11 mouse cellular contexts compared by ENCODE assay signal in genomic region chr8:125080388-125081344, GRCm38 (mm10). TPM values are rescaled to one million over a fixed set of nuclear protein-coding genes. Genes with fewer than 3 reads are reported as not detected.
A peak's percentile ranks its signal among the peaks of the same experiment; 100 is the strongest.
DNase-seq lines count a peak whose midpoint lies in the region; ATAC-seq lines count a peak whose summit lies in the region.
"Had no signal": no experiment of that assay in that cellular context is flagged by ENCODE, and none has a peak within 500 bp of the region (broad histone marks: within the 10 kb centered on the region; RNA-seq: fewer than 3 reads in every experiment).

No protein-coding gene starts in this region.

- peak; percentile 70 for ATAC-seq in forebrain, embryonic 13.5 days
- no peak for ATAC-seq in megakaryocyte, adult 5-6 weeks (ENCODE audit: poor library complexity, severe bottlenecking)
- peak; percentile 17; the same call in 1 of the 2 replicates for ATAC-seq in midbrain, embryonic 15.5 days (replicated peaks)
- no peak for ATAC-seq in granulocyte monocyte progenitor cell, adult 5-6 weeks (replicated peaks; ENCODE audit: poor library complexity, severe bottlenecking)

- H3K4me2 ChIP-seq in forebrain, embryonic 13.5 days = no peak overlapping the region
- H3K4me2 ChIP-seq in midbrain, embryonic 15.5 days = peak overlapping the region; percentile 14; the same call in 1 of the 2 replicates
- H3K4me2 ChIP-seq: limb, embryonic 15.5 days had no signal

- no peaks in the 10 kb centered on the region for H3K9me3 ChIP-seq in forebrain, embryonic 13.5 days (replicated peaks)
- no peaks in the 10 kb centered on the region for H3K9me3 ChIP-seq in forebrain, embryonic 10.5 days
- H3K9me3 ChIP-seq in megakaryocyte, embryonic 14.5 days = peaks cover 8% of the 10 kb centered on the region
- H3K9me3 ChIP-seq in midbrain, embryonic 15.5 days = no peaks in the 10 kb centered on the region
- H3K9me3 ChIP-seq: limb, embryonic 15.5 days had no signal

- 63% methylated on average over 19 of the region's 19 CpGs for WGBS in forebrain, embryonic 13.5 days
- 88% methylated on average over 19 of the region's 19 CpGs for whole genome bisulfite sequencing in forebrain, embryonic 10.5 days
- 58% methylated on average over 19 of the region's 19 CpGs for WGBS in midbrain, embryonic 15.5 days

- H3K9ac ChIP-seq in forebrain, embryonic 13.5 days = no peak overlapping the region
- H3K9ac ChIP-seq in midbrain, embryonic 15.5 days = no peak overlapping the region
- H3K9ac ChIP-seq: limb, embryonic 15.5 days had no signal

- no peaks in the 10 kb centered on the region for H3K27me3 ChIP-seq in forebrain, embryonic 13.5 days
- no peaks in the 10 kb centered on the region for H3K27me3 ChIP-seq in forebrain, embryonic 10.5 days (ENCODE audit: poor library complexity, severe bottlenecking)
- H3K27me3 ChIP-seq in megakaryocyte, embryonic 14.5 days (replicated peaks) = peaks cover 38% of the 10 kb centered on the region
- H3K27me3 ChIP-seq in midbrain, embryonic 15.5 days (replicated peaks) = no peaks in the 10 kb centered on the region
- H3K27me3 ChIP-seq: limb, embryonic 15.5 days had no signal

- peaks cover 23% of the 10 kb centered on the region for H3K4me1 ChIP-seq in forebrain, embryonic 13.5 days
- H3K4me1 ChIP-seq in forebrain, embryonic 10.5 days = peaks cover 30% of the 10 kb centered on the region
- H3K4me1 ChIP-seq in megakaryocyte, embryonic 14.5 days = peaks cover 71% of the 10 kb centered on the region
- peaks cover 23% of the 10 kb centered on the region for H3K4me1 ChIP-seq in midbrain, embryonic 15.5 days

- DNase-seq in forebrain, embryonic 10.5 days (ENCODE audit: extremely low spot score, low spot score) = no peak
- DNase-seq in brain, embryonic 18.5 days (ENCODE audit: low read depth, low spot score) = peak; percentile 45
- no peak for DNase-seq in gastrocnemius, adult 18-20 months (ENCODE audit: low spot score)
- DNase-seq: embryo, embryonic 11 days; lung, postnatal 4 days had no signal

- H3K27ac ChIP-seq in forebrain, embryonic 13.5 days = peak overlapping the region; percentile 68
- no peak overlapping the region for H3K27ac ChIP-seq in forebrain, embryonic 10.5 days
- H3K27ac ChIP-seq in midbrain, embryonic 15.5 days = peak overlapping the region; percentile 26; the same call in 1 of the 2 replicates
- H3K27ac ChIP-seq: limb, embryonic 15.5 days had no signal

- H3K36me3 ChIP-seq in forebrain, embryonic 13.5 days (ENCODE audit: poor library complexity, severe bottlenecking) = no peaks in the 10 kb centered on the region
- H3K36me3 ChIP-seq in forebrain, embryonic 10.5 days (replicated peaks) = no peaks in the 10 kb centered on the region
- no peaks in the 10 kb centered on the region for H3K36me3 ChIP-seq in megakaryocyte, embryonic 14.5 days (replicated peaks; ENCODE audit: low read length)
- H3K36me3 ChIP-seq in midbrain, embryonic 15.5 days (replicated peaks) = no peaks in the 10 kb centered on the region
- H3K36me3 ChIP-seq: limb, embryonic 15.5 days had no signal

- no peak overlapping the region for H3K4me3 ChIP-seq in forebrain, embryonic 13.5 days
- H3K4me3 ChIP-seq in forebrain, embryonic 10.5 days = no peak overlapping the region
- H3K4me3 ChIP-seq in megakaryocyte, embryonic 14.5 days (replicated peaks) = peak overlapping the region; percentile 70
- no peak overlapping the region for H3K4me3 ChIP-seq in midbrain, embryonic 15.5 days
- H3K4me3 ChIP-seq: limb, embryonic 15.5 days had no signal

RNA-seq across cellular contexts. Expression of gene Disc1, which starts 26.7 kb away (rescaled TPM):
- 0.78 and 0.80 TPM in 2 replicates for polyA plus RNA-seq in forebrain, embryonic 13.5 days (2015; fragmentation: Nextera tagmentation; extraction: Ambion mirVana)
- 1.3 and 1.4 TPM in 2 replicates for polyA plus RNA-seq in forebrain, embryonic 10.5 days (2016; fragmentation: Nextera tagmentation; extraction: Ambion mirVana)
- 0.19 TPM in 1 of 2 replicates, not detected in the other for polyA plus RNA-seq in megakaryocyte, embryonic 14.5 days (2012; ENCODE audit: insufficient read depth, low replicate concordance)
- 3.0 and 5.6 TPM in 2 replicates for total RNA-seq in megakaryocyte, adult 5-6 weeks (2015)
- 4.3 and 8.2 TPM in 2 replicates for total RNA-seq in megakaryocyte, adult 5-6 weeks (2017)
- polyA plus RNA-seq in midbrain, embryonic 15.5 days (2015; fragmentation: Nextera tagmentation; extraction: Ambion mirVana) = 1.6 TPM in 2 replicates
- 5.1 and 6.1 TPM in 2 replicates for total RNA-seq in granulocyte monocyte progenitor cell, adult 5-6 weeks (2014; fragmentation: Nextera tagmentation)
- total RNA-seq in granulocyte monocyte progenitor cell, adult 5-6 weeks (2017) = 1.1 and 3.0 TPM in 2 replicates
- total RNA-seq in gastrocnemius, adult 18-20 months (2021) = under 1 TPM; 0.71 to 0.85 TPM

Comparison
In these comparisons a context has a peak if more than half of its experiments do, and no peak if none do; other contexts are left out.
1. ATAC-seq: peak in forebrain, embryonic 13.5 days (single experiment) and midbrain, embryonic 15.5 days (single experiment); none in megakaryocyte, adult 5-6 weeks (single experiment) and granulocyte monocyte progenitor cell, adult 5-6 weeks (single experiment).